Mouse (Mus musculus): Measurements from ENCODE around the gene Larp6. TPM values are rescaled to one million over a fixed set of nuclear protein-coding genes. Genes with fewer than 3 reads are reported as not detected.

Gene Larp6
- polyA plus RNA-seq, 1 experiment: 1.3 TPM

DNA sequence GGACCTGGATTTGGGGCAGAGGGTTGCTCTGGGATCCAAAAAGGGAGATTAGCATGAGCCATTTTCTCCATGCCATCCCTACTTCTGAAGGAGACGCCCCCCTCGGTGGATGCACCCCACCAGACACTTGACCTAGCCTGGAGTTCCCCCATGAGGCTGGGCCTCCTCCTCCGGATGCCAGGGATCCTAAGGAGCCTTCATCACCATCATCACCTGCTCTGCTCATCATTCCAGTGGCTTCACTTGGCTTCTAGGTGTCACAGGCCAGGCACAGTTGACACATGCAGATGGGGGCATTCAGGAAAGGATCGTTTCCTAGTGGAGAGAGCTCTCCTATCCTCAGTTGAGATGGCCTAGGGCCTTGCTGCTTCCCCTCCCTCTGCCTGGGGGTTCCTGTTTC, 827 bp downstream of the Larp6 start:
- WGBS: 62% methylated on average over 4 of the region's 4 CpGs

DNA sequence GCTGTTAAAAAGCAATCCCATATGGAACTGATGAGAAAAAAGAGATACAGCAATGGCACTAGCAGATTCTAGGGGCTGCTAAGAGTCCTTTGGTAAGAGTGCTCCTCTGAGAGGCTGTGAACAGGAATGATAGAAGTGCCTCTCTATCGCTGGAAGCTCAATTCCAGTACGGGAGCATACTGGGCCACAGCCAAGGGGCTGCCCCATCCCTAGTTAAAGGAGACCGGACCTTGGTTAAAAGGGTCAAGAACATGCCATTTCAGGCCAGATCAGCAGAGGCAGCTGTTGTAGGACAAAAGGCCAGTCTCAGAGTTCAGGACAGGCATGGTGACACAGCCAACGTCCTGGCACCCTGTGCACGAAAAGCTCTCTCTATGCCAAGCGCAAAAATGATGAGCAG, 1.4 kb downstream of the Larp6 start:
- WGBS: 86% methylated on average over 6 of the region's 6 CpGs
- TF ChIP-seq CTCF (IDR thresholded peaks at IDR 0.05; ENCODE audit: extremely low read depth, insufficient read depth, insufficient read length, insufficient replicate concordance) (no peak), POLR2A (IDR thresholded peaks at IDR 0.05; ENCODE audit: low read depth, low read length) (no peak)
- H3K27ac ChIP-seq (ENCODE audit: insufficient read depth, low read length): no peak overlapping the region
- H3K36me3 ChIP-seq (ENCODE audit: control insufficient read depth, insufficient read depth, low read length): no peaks in the 10 kb centered on the region
- DNase-seq (ENCODE audit: low read depth in 1 of 2, low spot score in 2 of 2): no peak
- no peaks in the 10 kb centered on the region; the same call in 1 of the 2 replicates for H3K4me1 ChIP-seq (ENCODE audit: control insufficient read depth, insufficient read depth, insufficient read length)
- H3K27me3 ChIP-seq (ENCODE audit: control insufficient read depth, insufficient read depth, low read length): peaks cover 8% of the 10 kb centered on the region
- H3K4me3 ChIP-seq (ENCODE audit: extremely low read depth, insufficient read depth, insufficient read length): no peak overlapping the region

More for the DNA sequence above, 827 bp downstream of the Larp6 start:
- Histone ChIP-seq H3K4me1 (ENCODE audit: control insufficient read depth, insufficient read depth, insufficient read length) (no peaks in the 10 kb centered on the region; the same call in 1 of the 2 replicates), H3K27ac (ENCODE audit: insufficient read depth, low read length) (no peak overlapping the region), H3K4me3 (ENCODE audit: extremely low read depth, insufficient read depth, insufficient read length) (no peak overlapping the region), H3K36me3 (ENCODE audit: control insufficient read depth, insufficient read depth, low read length) (no peaks in the 10 kb centered on the region), H3K27me3 (ENCODE audit: control insufficient read depth, insufficient read depth, low read length) (peaks cover 8% of the 10 kb centered on the region)
- no peak for DNase-seq (ENCODE audit: low read depth in 1 of 2, low spot score in 2 of 2)
- TF ChIP-seq CTCF (IDR thresholded peaks at IDR 0.05; ENCODE audit: extremely low read depth, insufficient read depth, insufficient read length, insufficient replicate concordance) (no peak), POLR2A (IDR thresholded peaks at IDR 0.05; ENCODE audit: low read depth, low read length) (no peak)

DNA sequence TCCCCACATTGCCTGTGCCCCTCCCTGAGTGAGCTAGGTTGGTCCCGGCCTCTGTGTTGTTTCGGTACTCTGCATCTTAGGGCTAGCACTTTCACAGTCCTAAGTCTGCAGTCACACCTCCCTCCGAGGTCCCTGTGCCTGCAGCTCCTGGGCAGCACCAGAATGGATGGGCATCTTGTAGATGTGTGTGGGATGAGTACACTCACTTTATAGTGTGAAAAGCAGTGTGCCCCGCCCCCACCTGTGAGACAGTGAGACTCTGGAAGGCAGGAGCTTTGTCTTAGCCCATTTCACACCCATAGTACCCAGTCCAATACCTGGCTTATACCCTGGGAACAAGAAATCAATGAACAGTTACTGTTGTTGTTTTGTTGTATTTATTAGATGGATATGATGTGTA, 2.5 kb downstream of the Larp6 start:
- 91% methylated on average over 4 of the region's 4 CpGs for WGBS

DNA sequence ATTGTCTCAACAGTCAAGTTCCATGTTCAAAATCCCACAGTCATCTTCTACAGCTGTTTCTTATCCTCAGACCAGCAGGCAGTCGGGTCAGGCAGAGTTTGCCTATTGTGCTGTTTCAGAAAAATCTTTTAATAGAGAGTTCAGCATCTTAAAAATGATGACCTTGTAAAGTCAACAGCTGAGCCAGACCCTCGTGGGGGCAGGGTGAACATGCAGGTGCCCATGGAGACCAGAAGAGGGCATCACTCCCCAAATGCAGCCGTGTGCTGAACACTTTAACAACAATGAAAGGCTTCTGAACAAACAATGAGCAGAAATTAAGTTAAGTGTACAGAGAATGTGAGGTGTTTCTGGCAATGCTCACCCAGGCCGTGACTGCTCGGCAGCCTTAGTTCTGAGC, 3.0 kb downstream of the Larp6 start:
- no peak overlapping the region for H3K4me3 ChIP-seq (ENCODE audit: extremely low read depth, insufficient read depth, insufficient read length)
- no peaks in the 10 kb centered on the region; the same call in 1 of the 2 replicates for H3K4me1 ChIP-seq (ENCODE audit: control insufficient read depth, insufficient read depth, insufficient read length)
- WGBS: 62% methylated on average over 5 of the region's 5 CpGs
- no peaks in the 10 kb centered on the region for H3K36me3 ChIP-seq (ENCODE audit: control insufficient read depth, insufficient read depth, low read length)
- peaks cover 8% of the 10 kb centered on the region for H3K27me3 ChIP-seq (ENCODE audit: control insufficient read depth, insufficient read depth, low read length)
- no peak for TF ChIP-seq CTCF (IDR thresholded peaks at IDR 0.05; ENCODE audit: extremely low read depth, insufficient read depth, insufficient read length, insufficient replicate concordance)
- TF ChIP-seq POLR2A (IDR thresholded peaks at IDR 0.05; ENCODE audit: low read depth, low read length): no peak
- no peak for DNase-seq (ENCODE audit: low read depth in 1 of 2, low spot score in 2 of 2)
- H3K27ac ChIP-seq (ENCODE audit: insufficient read depth, low read length): no peak overlapping the region

More for the DNA sequence above, 2.5 kb downstream of the Larp6 start:
- Histone ChIP-seq H3K36me3 (ENCODE audit: control insufficient read depth, insufficient read depth, low read length) (no peaks in the 10 kb centered on the region), H3K27ac (ENCODE audit: insufficient read depth, low read length) (no peak overlapping the region), H3K27me3 (ENCODE audit: control insufficient read depth, insufficient read depth, low read length) (peaks cover 8% of the 10 kb centered on the region), H3K4me1 (ENCODE audit: control insufficient read depth, insufficient read depth, insufficient read length) (no peaks in the 10 kb centered on the region; the same call in 1 of the 2 replicates), H3K4me3 (ENCODE audit: extremely low read depth, insufficient read depth, insufficient read length) (no peak overlapping the region)
- DNase-seq (ENCODE audit: low read depth in 1 of 2, low spot score in 2 of 2): no peak
- TF ChIP-seq POLR2A (IDR thresholded peaks at IDR 0.05; ENCODE audit: low read depth, low read length) (no peak), CTCF (IDR thresholded peaks at IDR 0.05; ENCODE audit: extremely low read depth, insufficient read depth, insufficient read length, insufficient replicate concordance) (no peak)

DNA sequence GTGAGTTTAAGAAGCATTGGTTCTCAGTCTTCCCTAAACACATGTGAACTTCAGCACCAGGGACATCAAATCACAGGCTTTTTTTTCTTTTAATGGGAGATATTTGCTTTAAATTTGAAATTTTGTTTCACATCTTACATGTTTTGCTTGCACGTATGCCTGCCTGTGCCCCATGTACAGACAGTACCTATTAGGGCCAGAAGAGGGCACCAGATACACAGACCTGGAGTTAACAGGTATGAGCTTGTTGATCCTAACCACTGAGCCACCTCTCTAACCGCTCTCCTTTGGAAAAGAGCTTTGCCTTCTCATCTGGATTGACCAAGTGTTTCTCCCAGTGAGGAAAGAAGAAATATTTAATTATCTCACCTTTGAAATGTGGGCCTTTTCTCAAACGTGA, 5.5 kb downstream of the Larp6 start:
- Histone ChIP-seq H3K4me1 (ENCODE audit: control insufficient read depth, insufficient read depth, insufficient read length) (no peaks in the 10 kb centered on the region; the same call in 1 of the 2 replicates), H3K27ac (ENCODE audit: insufficient read depth, low read length) (no peak overlapping the region), H3K27me3 (ENCODE audit: control insufficient read depth, insufficient read depth, low read length) (peaks cover 1% of the 10 kb centered on the region; the same call in 1 of the 2 replicates), H3K36me3 (ENCODE audit: control insufficient read depth, insufficient read depth, low read length) (no peaks in the 10 kb centered on the region), H3K4me3 (ENCODE audit: extremely low read depth, insufficient read depth, insufficient read length) (no peak overlapping the region)
- WGBS: 54% methylated on average over 3 of the region's 3 CpGs
- TF ChIP-seq POLR2A (IDR thresholded peaks at IDR 0.05; ENCODE audit: low read depth, low read length): no peak
- TF ChIP-seq CTCF (IDR thresholded peaks at IDR 0.05; ENCODE audit: extremely low read depth, insufficient read depth, insufficient read length, insufficient replicate concordance): peak; percentile 27; the same call in 1 of the 2 replicates
- peak; percentile 3 to 36 for DNase-seq (ENCODE audit: low read depth in 1 of 2, low spot score in 2 of 2)

DNA sequence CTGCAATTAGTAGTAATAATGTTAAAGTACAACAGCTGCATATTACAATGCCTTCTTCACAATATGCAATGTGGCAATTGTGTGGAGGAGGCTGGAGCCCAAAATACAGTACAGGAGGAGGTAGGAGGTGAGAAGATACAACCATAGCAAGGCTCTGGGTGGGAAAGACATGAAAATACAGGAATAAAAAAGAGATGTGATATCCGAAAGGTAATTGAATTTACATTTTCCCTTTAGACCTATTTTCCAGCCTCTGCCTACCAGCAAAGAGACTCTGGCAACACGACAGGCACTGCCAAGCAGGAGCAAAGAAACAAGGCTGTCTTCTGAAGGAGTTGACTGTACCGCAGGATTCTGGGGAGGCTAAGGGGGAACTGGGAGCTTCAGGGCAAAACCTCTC, 6.9 kb downstream of the Larp6 start:
- Histone ChIP-seq H3K36me3 (ENCODE audit: control insufficient read depth, insufficient read depth, low read length) (no peaks in the 10 kb centered on the region), H3K27ac (ENCODE audit: insufficient read depth, low read length) (no peak overlapping the region), H3K4me3 (ENCODE audit: extremely low read depth, insufficient read depth, insufficient read length) (no peak overlapping the region), H3K27me3 (ENCODE audit: control insufficient read depth, insufficient read depth, low read length) (no peaks in the 10 kb centered on the region), H3K4me1 (ENCODE audit: control insufficient read depth, insufficient read depth, insufficient read length) (no peaks in the 10 kb centered on the region; the same call in 1 of the 2 replicates)
- TF ChIP-seq CTCF (IDR thresholded peaks at IDR 0.05; ENCODE audit: extremely low read depth, insufficient read depth, insufficient read length, insufficient replicate concordance): no peak
- no peak for TF ChIP-seq POLR2A (IDR thresholded peaks at IDR 0.05; ENCODE audit: low read depth, low read length)
- 90% methylated on average over 3 of the region's 3 CpGs for WGBS
- no peak for DNase-seq (ENCODE audit: low read depth in 1 of 2, low spot score in 2 of 2)

DNA sequence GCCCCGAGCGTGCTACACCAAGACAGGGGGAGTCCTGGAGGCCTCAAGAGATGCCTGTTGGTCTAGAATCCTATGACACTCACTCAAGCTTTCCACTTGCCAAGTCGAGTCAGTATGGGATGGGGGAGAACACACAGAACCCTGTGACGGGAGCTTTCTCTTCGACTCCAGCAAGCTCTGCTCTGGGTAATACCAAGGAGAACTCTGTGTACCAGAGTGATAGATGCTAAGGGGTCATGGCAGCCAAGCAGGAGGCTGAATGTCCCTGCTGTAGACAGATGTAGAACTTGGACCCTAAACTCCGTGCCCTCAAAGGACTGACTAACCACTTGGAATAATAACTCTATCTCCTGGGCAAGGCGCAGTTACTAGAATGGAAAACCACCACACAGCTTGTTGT, 12.2 kb downstream of the Larp6 start:
- DNase-seq (ENCODE audit: low read depth in 1 of 2, low spot score in 2 of 2): no peak
- no peak overlapping the region for H3K27ac ChIP-seq (ENCODE audit: insufficient read depth, low read length)
- H3K4me1 ChIP-seq (ENCODE audit: control insufficient read depth, insufficient read depth, insufficient read length): no peaks in the 10 kb centered on the region
- 91% methylated on average over 7 of the region's 7 CpGs for WGBS
- no peak for TF ChIP-seq POLR2A (IDR thresholded peaks at IDR 0.05; ENCODE audit: low read depth, low read length)
- TF ChIP-seq CTCF (IDR thresholded peaks at IDR 0.05; ENCODE audit: extremely low read depth, insufficient read depth, insufficient read length, insufficient replicate concordance): no peak
- no peak overlapping the region for H3K4me3 ChIP-seq (ENCODE audit: extremely low read depth, insufficient read depth, insufficient read length)
- H3K36me3 ChIP-seq (ENCODE audit: control insufficient read depth, insufficient read depth, low read length): no peaks in the 10 kb centered on the region
- H3K27me3 ChIP-seq (ENCODE audit: control insufficient read depth, insufficient read depth, low read length): no peaks in the 10 kb centered on the region
